Mouse (Mus musculus): Measurements from ENCODE around the gene Tmbim7. TPM values are rescaled to one million over a fixed set of nuclear protein-coding genes. Genes with fewer than 3 reads are reported as not detected.
"Not testable (repeated sequence)": the region's sequence is repeated elsewhere in the genome, so short reads cannot be mapped to it uniquely, and the experiment has no call there.

The Tmbim7 gene
- not detected in 2 replicates for polyA plus RNA-seq (2015; fragmentation: Nextera tagmentation; extraction: Ambion mirVana)

- no peak within 1 kb of the TSS for H3K4me2 ChIP-seq
- no peak within 1 kb of the TSS for H3K4me3 ChIP-seq
- no peak within 1 kb of the TSS for H3K27ac ChIP-seq (replicated peaks)
- no peaks in the 10 kb centered on the region for H3K36me3 ChIP-seq
- H3K4me1 ChIP-seq (replicated peaks) = peaks cover 9% of the 10 kb centered on the region
- H3K9ac ChIP-seq = no peak within 1 kb of the TSS
- H3K27me3 ChIP-seq = no peaks in the 10 kb centered on the region
- 78% methylated on average over 6 of the region's 6 CpGs for WGBS
- no peak for ATAC-seq (ENCODE audit: low read depth)
- no peaks in the 10 kb centered on the region for H3K9me3 ChIP-seq
Observed at GRCm38 (mm10) chr5:3650881-3651280, at the start of gene Tmbim7. Tmbim7 (plus strand) TSS chr5:3651181.

- H3K4me3 ChIP-seq = no peak overlapping the region
- 94% methylated on average over 9 of the region's 9 CpGs for WGBS
- H3K9me3 ChIP-seq = no peaks in the 10 kb centered on the region
- H3K9ac ChIP-seq = no peak overlapping the region
- H3K27me3 ChIP-seq = no peaks in the 10 kb centered on the region
- H3K4me1 ChIP-seq (replicated peaks) = no peaks in the 10 kb centered on the region
- H3K4me2 ChIP-seq = no peak overlapping the region
- H3K27ac ChIP-seq (replicated peaks) = no peak overlapping the region
- H3K36me3 ChIP-seq = peaks cover 62% of the 10 kb centered on the region
- no peak for ATAC-seq (ENCODE audit: low read depth)
Observed at GRCm38 (mm10) chr5:3607114-3607513, 43.9 kb upstream of the Tmbim7 start.

- no peak overlapping the region for H3K4me3 ChIP-seq
- H3K27me3 ChIP-seq = no peaks in the 10 kb centered on the region
- H3K4me1 ChIP-seq (replicated peaks) = no peaks in the 10 kb centered on the region
- 94% methylated on average over 7 of the region's 7 CpGs for WGBS
- no peak for ATAC-seq (ENCODE audit: low read depth)
- H3K27ac ChIP-seq (replicated peaks) = no peak overlapping the region
- H3K9ac ChIP-seq = no peak overlapping the region
- peaks cover 63% of the 10 kb centered on the region for H3K36me3 ChIP-seq
- H3K4me2 ChIP-seq = no peak overlapping the region
- H3K9me3 ChIP-seq = no peaks in the 10 kb centered on the region
Observed at GRCm38 (mm10) chr5:3609241-3609640, 41.7 kb upstream of the Tmbim7 start.

- not testable (repeated sequence) for H3K9ac ChIP-seq; ATAC-seq (ENCODE audit: low read depth); H3K27ac ChIP-seq (replicated peaks); H3K9me3 ChIP-seq; H3K4me2 ChIP-seq; H3K4me3 ChIP-seq; H3K4me1 ChIP-seq (replicated peaks); H3K27me3 ChIP-seq
- H3K36me3 ChIP-seq = peaks cover 62% of the 10 kb centered on the region
- WGBS = 98% methylated on average over 2 of the region's 2 CpGs
Observed at GRCm38 (mm10) chr5:3611835-3612234, 39.1 kb upstream of the Tmbim7 start.

- WGBS = 80% methylated on average over 7 of the region's 7 CpGs
- H3K27ac ChIP-seq (replicated peaks) = no peak overlapping the region
- no peak overlapping the region for H3K4me3 ChIP-seq
- no peak overlapping the region for H3K4me2 ChIP-seq
- peaks cover 73% of the 10 kb centered on the region for H3K36me3 ChIP-seq
- H3K9ac ChIP-seq = no peak overlapping the region
- H3K27me3 ChIP-seq = no peaks in the 10 kb centered on the region
- no peaks in the 10 kb centered on the region for H3K4me1 ChIP-seq (replicated peaks)
- no peak for ATAC-seq (ENCODE audit: low read depth)
- no peaks in the 10 kb centered on the region for H3K9me3 ChIP-seq
Observed at GRCm38 (mm10) chr5:3620486-3620885, 30.5 kb upstream of the Tmbim7 start.

- no peak for ATAC-seq (ENCODE audit: low read depth)
- H3K27me3 ChIP-seq = no peaks in the 10 kb centered on the region
- H3K9me3 ChIP-seq = no peaks in the 10 kb centered on the region
- WGBS = 92% methylated on average over 5 of the region's 5 CpGs
- H3K4me2 ChIP-seq = no peak overlapping the region
- no peaks in the 10 kb centered on the region for H3K4me1 ChIP-seq (replicated peaks)
- H3K4me3 ChIP-seq = no peak overlapping the region
- H3K9ac ChIP-seq = no peak overlapping the region
- H3K27ac ChIP-seq (replicated peaks) = no peak overlapping the region
- H3K36me3 ChIP-seq = peaks cover 56% of the 10 kb centered on the region
Observed at GRCm38 (mm10) chr5:3630055-3630454, 20.9 kb upstream of the Tmbim7 start.

GRCm38 (mm10) chr5:3631512-3632271 lies 19.3 kb upstream of the Tmbim7 start:
- Histone ChIP-seq H3K27ac (replicated peaks) (no peak overlapping the region), H3K27me3 (no peaks in the 10 kb centered on the region), H3K9ac (no peak overlapping the region), H3K36me3 (peaks cover 53% of the 10 kb centered on the region), H3K4me1 (replicated peaks) (no peaks in the 10 kb centered on the region), H3K4me2 (no peak overlapping the region), H3K4me3 (no peak overlapping the region), H3K9me3 (no peaks in the 10 kb centered on the region)
- WGBS = 54% methylated on average over 16 of the region's 16 CpGs
- ATAC-seq (ENCODE audit: low read depth) = no peak

- H3K27ac ChIP-seq (replicated peaks) = no peak overlapping the region
- peaks cover 49% of the 10 kb centered on the region for H3K36me3 ChIP-seq
- H3K9ac ChIP-seq = no peak overlapping the region
- no peaks in the 10 kb centered on the region for H3K4me1 ChIP-seq (replicated peaks)
- H3K4me3 ChIP-seq = no peak overlapping the region
- ATAC-seq (ENCODE audit: low read depth) = no peak
- H3K27me3 ChIP-seq = no peaks in the 10 kb centered on the region
- H3K4me2 ChIP-seq = no peak overlapping the region
- H3K9me3 ChIP-seq = no peaks in the 10 kb centered on the region
- WGBS = 79% methylated on average over 5 of the region's 5 CpGs
Observed at GRCm38 (mm10) chr5:3632285-3632684, 18.7 kb upstream of the Tmbim7 start.

GRCm38 (mm10) chr5:3633315-3633714 lies 17.7 kb upstream of the Tmbim7 start:
- no peaks in the 10 kb centered on the region for H3K4me1 ChIP-seq (replicated peaks)
- no peaks in the 10 kb centered on the region for H3K27me3 ChIP-seq
- peaks cover 47% of the 10 kb centered on the region for H3K36me3 ChIP-seq

GRCm38 (mm10) chr5:3633951-3634350 lies 17.0 kb upstream of the Tmbim7 start:
- H3K36me3 ChIP-seq = peaks cover 45% of the 10 kb centered on the region
- ATAC-seq (ENCODE audit: low read depth) = no peak

More at GRCm38 (mm10) chr5:3633315-3633714, 17.7 kb upstream of the Tmbim7 start:
- no peak for ATAC-seq (ENCODE audit: low read depth)
- Histone ChIP-seq H3K27ac (replicated peaks) (no peak overlapping the region), H3K9me3 (no peaks in the 10 kb centered on the region), H3K9ac (no peak overlapping the region), H3K4me3 (no peak overlapping the region), H3K4me2 (no peak overlapping the region)
- 91% methylated on average over 13 of the region's 13 CpGs for WGBS

GRCm38 (mm10) chr5:3635286-3635685 lies 15.7 kb upstream of the Tmbim7 start:
- Histone ChIP-seq H3K36me3 (peaks cover 45% of the 10 kb centered on the region), H3K4me1 (replicated peaks) (no peaks in the 10 kb centered on the region), H3K4me3 (no peak overlapping the region), H3K9ac (no peak overlapping the region), H3K27me3 (no peaks in the 10 kb centered on the region), H3K9me3 (no peaks in the 10 kb centered on the region), H3K4me2 (no peak overlapping the region), H3K27ac (replicated peaks) (no peak overlapping the region)
- ATAC-seq (ENCODE audit: low read depth) = no peak
- 86% methylated on average over 8 of the region's 8 CpGs for WGBS

More at GRCm38 (mm10) chr5:3633951-3634350, 17.0 kb upstream of the Tmbim7 start:
- H3K9me3 ChIP-seq = no peaks in the 10 kb centered on the region
- no peak overlapping the region for H3K4me2 ChIP-seq
- H3K9ac ChIP-seq = no peak overlapping the region
- no peak overlapping the region for H3K4me3 ChIP-seq
- no peak overlapping the region for H3K27ac ChIP-seq (replicated peaks)
- 68% methylated on average over 4 of the region's 4 CpGs for WGBS
- H3K27me3 ChIP-seq = no peaks in the 10 kb centered on the region
- no peaks in the 10 kb centered on the region for H3K4me1 ChIP-seq (replicated peaks)

GRCm38 (mm10) chr5:3644621-3645020 lies 6.4 kb upstream of the Tmbim7 start:
- H3K4me3 ChIP-seq = no peak overlapping the region
- no peak overlapping the region for H3K4me2 ChIP-seq
- H3K4me1 ChIP-seq (replicated peaks) = peaks cover 18% of the 10 kb centered on the region
- no peaks in the 10 kb centered on the region for H3K9me3 ChIP-seq
- no peaks in the 10 kb centered on the region for H3K27me3 ChIP-seq
- H3K27ac ChIP-seq (replicated peaks) = no peak overlapping the region
- peaks cover 36% of the 10 kb centered on the region for H3K36me3 ChIP-seq
- ATAC-seq (ENCODE audit: low read depth) = no peak
- no peak overlapping the region for H3K9ac ChIP-seq
- WGBS = 98% methylated on average over 6 of the region's 6 CpGs

GRCm38 (mm10) chr5:3645326-3645725 lies 5.7 kb upstream of the Tmbim7 start:
- WGBS = 91% methylated on average over 6 of the region's 6 CpGs
- ATAC-seq (ENCODE audit: low read depth) = no peak
- H3K27ac ChIP-seq (replicated peaks) = no peak overlapping the region
- H3K9me3 ChIP-seq = no peaks in the 10 kb centered on the region
- H3K4me1 ChIP-seq (replicated peaks) = peaks cover 18% of the 10 kb centered on the region
- no peaks in the 10 kb centered on the region for H3K27me3 ChIP-seq
- peaks cover 31% of the 10 kb centered on the region for H3K36me3 ChIP-seq
- peak overlapping the region; percentile 9; the same call in 1 of the 2 replicates for H3K4me2 ChIP-seq
- H3K9ac ChIP-seq = peak overlapping the region; percentile 53
- H3K4me3 ChIP-seq = no peak overlapping the region; the same call in 1 of the 2 replicates
